Mouse (Mus musculus): ENCODE results near the gene Gm42906. TPM values are rescaled to one million over a fixed set of nuclear protein-coding genes. Genes with fewer than 3 reads are reported as not detected.

The Gm42906 gene
- polyA plus RNA-seq, 1 experiment from 2014 or later = not detected

DNA sequence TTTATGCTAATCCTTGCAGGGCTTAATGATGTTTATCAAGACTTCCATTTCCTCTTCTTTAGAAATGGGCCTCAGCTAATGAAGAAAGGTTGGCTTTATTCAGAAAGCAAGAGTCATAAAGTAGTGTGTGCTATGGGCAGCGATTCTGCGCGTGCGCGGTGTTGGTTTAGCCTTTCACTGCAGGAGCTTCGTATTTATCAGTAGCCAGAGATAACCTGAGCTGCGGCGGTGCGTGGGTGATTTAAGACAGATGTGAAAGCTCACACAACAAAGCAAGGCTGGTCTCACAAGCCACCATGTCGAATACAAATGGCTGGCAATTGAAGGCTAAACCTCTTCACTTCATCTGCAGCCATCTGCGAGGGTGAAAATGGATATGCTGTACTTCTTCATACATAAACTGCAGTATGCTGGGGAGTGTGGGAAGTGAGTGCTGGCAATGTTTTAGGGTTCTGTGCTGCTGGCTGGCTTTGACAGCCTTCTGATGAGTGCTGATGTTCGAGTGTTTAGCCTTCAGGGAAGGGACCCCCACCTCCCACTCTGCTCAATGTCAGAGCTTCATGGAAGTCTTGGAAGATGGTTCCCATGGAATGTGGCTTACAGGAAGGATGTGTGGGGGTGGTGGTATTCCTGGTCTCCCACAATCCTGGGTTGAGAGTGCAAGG lies 371.6 kb downstream of the Gm42906 start:
- WGBS = 74% methylated on average over 12 of the region's 12 CpGs

DNA sequence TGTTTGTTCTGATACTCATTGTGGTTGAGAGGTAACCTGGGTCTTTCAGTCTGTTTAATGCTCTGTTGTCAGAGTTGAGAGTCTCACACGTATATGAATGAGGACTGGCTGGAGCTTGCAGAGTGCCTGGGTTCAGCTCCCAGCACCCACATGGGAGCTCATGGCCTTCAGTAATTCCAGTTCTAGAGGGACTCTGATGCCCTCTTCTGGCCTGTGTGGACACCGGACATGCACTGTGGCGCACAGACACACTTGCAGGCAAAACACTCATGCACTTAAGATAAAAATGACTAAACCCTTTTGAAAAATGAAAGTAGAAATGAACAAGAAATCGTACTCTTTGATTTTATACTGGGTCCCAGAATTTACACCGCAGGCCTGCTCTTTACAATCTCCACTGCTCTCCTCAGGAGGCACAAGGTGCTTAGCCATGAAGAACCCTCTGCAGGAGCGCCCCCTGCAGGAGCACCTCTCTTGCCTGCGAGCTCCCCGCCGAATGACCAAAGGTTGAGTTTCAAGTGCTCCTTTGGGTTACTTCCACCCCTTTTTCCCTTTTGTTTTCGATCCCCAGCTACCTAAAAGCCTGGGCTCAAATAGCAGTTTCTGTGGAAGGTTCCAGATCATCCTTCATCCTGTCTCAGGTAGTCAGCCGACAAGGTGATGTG lies 372.4 kb downstream of the Gm42906 start:
- no peak for ATAC-seq
- Histone ChIP-seq H3K27ac (ENCODE audit: low read length) (peak overlapping the region; percentile 51; the same call in 1 of the 2 replicates), H3K27me3 (ENCODE audit: control insufficient read depth, insufficient read depth, low read depth, low read length) (no peaks in the 10 kb centered on the region), H3K4me2 (ENCODE audit: low read length) (no peak overlapping the region), H3K4me1 (ENCODE audit: control insufficient read depth, insufficient read depth, low read length) (peaks cover 2% of the 10 kb centered on the region; the same call in 1 of the 2 replicates), H3K9ac (ENCODE audit: low read depth, low read length) (no peak overlapping the region), H3K4me3 (ENCODE audit: low read depth, low read length) (no peak overlapping the region), H3K36me3 (ENCODE audit: control insufficient read depth, insufficient read depth, low read length) (no peaks in the 10 kb centered on the region), H3K9me3 (replicated peaks; ENCODE audit: control insufficient read depth, low read length, poor library complexity, severe bottlenecking) (no peaks in the 10 kb centered on the region)
- WGBS = 95% methylated on average over 11 of the region's 11 CpGs

More for the DNA sequence above, 371.6 kb downstream of the Gm42906 start:
- Histone ChIP-seq H3K4me2 (ENCODE audit: low read length) (0 out of 2 replicates have a peak overlapping the region, but pooled peaks have one; percentile 17), H3K27me3 (ENCODE audit: control insufficient read depth, insufficient read depth, low read depth, low read length) (no peaks in the 10 kb centered on the region), H3K9me3 (replicated peaks; ENCODE audit: control insufficient read depth, low read length, poor library complexity, severe bottlenecking) (no peaks in the 10 kb centered on the region), H3K27ac (ENCODE audit: low read length) (peak overlapping the region; percentile 51), H3K4me1 (ENCODE audit: control insufficient read depth, insufficient read depth, low read length) (peaks cover 3% of the 10 kb centered on the region; the same call in 1 of the 2 replicates), H3K36me3 (ENCODE audit: control insufficient read depth, insufficient read depth, low read length) (no peaks in the 10 kb centered on the region), H3K9ac (ENCODE audit: low read depth, low read length) (no peak overlapping the region), H3K4me3 (ENCODE audit: low read depth, low read length) (no peak overlapping the region)
- ATAC-seq = 0 out of 2 replicates have a peak, but pooled peaks have one; percentile 42

DNA sequence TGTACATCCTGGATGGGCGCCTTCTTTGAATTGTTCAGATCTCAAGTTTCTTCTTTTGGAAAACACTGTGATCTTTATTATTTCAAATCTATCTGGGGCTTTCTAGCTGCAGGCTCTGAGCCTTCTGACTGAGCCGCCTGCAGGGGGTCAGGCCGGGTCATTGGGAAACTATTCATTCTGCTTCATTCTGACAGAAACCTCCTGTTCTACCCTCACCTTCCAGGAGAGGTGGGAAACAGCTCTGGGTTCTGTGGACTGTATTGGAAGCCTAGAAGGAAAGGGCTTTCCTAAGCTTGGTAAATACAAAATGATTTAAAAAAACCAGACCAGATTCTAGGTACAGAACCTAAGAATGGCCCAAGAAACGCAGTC lies 373.2 kb downstream of the Gm42906 start:
- Histone ChIP-seq H3K27ac (ENCODE audit: low read length) (no peak overlapping the region), H3K27me3 (ENCODE audit: control insufficient read depth, insufficient read depth, low read depth, low read length) (no peaks in the 10 kb centered on the region), H3K4me2 (ENCODE audit: low read length) (no peak overlapping the region), H3K9ac (ENCODE audit: low read depth, low read length) (no peak overlapping the region), H3K9me3 (replicated peaks; ENCODE audit: control insufficient read depth, low read length, poor library complexity, severe bottlenecking) (no peaks in the 10 kb centered on the region), H3K4me3 (ENCODE audit: low read depth, low read length) (no peak overlapping the region), H3K36me3 (ENCODE audit: control insufficient read depth, insufficient read depth, low read length) (no peaks in the 10 kb centered on the region), H3K4me1 (ENCODE audit: control insufficient read depth, insufficient read depth, low read length) (no peaks in the 10 kb centered on the region)
- 46% methylated on average over 4 of the region's 4 CpGs for WGBS
- no peak for ATAC-seq

- Histone ChIP-seq H3K27me3 (ENCODE audit: control insufficient read depth, insufficient read depth, low read depth, low read length) (no peaks in the 10 kb centered on the region), H3K9me3 (replicated peaks; ENCODE audit: control insufficient read depth, low read length, poor library complexity, severe bottlenecking) (no peaks in the 10 kb centered on the region), H3K4me3 (ENCODE audit: low read depth, low read length) (no peak overlapping the region), H3K4me2 (ENCODE audit: low read length) (no peak overlapping the region), H3K27ac (ENCODE audit: low read length) (no peak overlapping the region), H3K36me3 (ENCODE audit: control insufficient read depth, insufficient read depth, low read length) (no peaks in the 10 kb centered on the region), H3K9ac (ENCODE audit: low read depth, low read length) (no peak overlapping the region), H3K4me1 (ENCODE audit: control insufficient read depth, insufficient read depth, low read length) (no peaks in the 10 kb centered on the region)
- ATAC-seq = no peak
- WGBS = 33% methylated on average over 7 of the region's 7 CpGs
These were observed 373.7 kb downstream of the Gm42906 start for GRCm38 (mm10) chr5:151054100-151054742.

DNA sequence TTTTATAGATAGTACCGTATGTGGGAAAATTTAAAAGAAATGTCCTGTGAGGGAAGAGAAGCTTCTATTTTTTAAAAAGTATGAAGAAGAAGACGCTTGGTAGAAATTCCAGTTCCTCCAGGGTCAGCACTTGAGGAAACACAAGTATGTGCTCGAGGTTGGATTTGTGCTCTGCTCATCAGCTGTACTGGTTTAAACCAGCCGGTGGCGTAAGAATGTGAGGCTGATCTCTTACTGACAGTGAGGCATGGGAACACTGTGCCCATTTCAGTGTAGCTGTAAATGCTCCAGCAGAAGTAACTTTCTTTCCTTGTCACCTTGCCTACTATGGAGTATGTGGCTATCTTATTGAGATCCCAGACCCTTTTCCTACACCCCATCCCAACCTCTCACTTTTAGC lies 374.8 kb downstream of the Gm42906 start:
- Histone ChIP-seq H3K9ac (ENCODE audit: low read depth, low read length) (no peak overlapping the region), H3K4me2 (ENCODE audit: low read length) (no peak overlapping the region), H3K27ac (ENCODE audit: low read length) (no peak overlapping the region), H3K4me3 (ENCODE audit: low read depth, low read length) (no peak overlapping the region), H3K27me3 (ENCODE audit: control insufficient read depth, insufficient read depth, low read depth, low read length) (no peaks in the 10 kb centered on the region), H3K9me3 (replicated peaks; ENCODE audit: control insufficient read depth, low read length, poor library complexity, severe bottlenecking) (no peaks in the 10 kb centered on the region), H3K36me3 (ENCODE audit: control insufficient read depth, insufficient read depth, low read length) (no peaks in the 10 kb centered on the region), H3K4me1 (ENCODE audit: control insufficient read depth, insufficient read depth, low read length) (no peaks in the 10 kb centered on the region)
- WGBS = 95% methylated on average over 5 of the region's 5 CpGs
- ATAC-seq = no peak

- Histone ChIP-seq H3K9ac (ENCODE audit: low read depth, low read length) (no peak overlapping the region), H3K9me3 (replicated peaks; ENCODE audit: control insufficient read depth, low read length, poor library complexity, severe bottlenecking) (no peaks in the 10 kb centered on the region), H3K36me3 (ENCODE audit: control insufficient read depth, insufficient read depth, low read length) (no peaks in the 10 kb centered on the region), H3K27ac (ENCODE audit: low read length) (no peak overlapping the region), H3K4me1 (ENCODE audit: control insufficient read depth, insufficient read depth, low read length) (no peaks in the 10 kb centered on the region), H3K27me3 (ENCODE audit: control insufficient read depth, insufficient read depth, low read depth, low read length) (no peaks in the 10 kb centered on the region), H3K4me2 (ENCODE audit: low read length) (no peak overlapping the region), H3K4me3 (ENCODE audit: low read depth, low read length) (no peak overlapping the region)
- no peak for ATAC-seq
- 95% methylated on average over 8 of the region's 8 CpGs for WGBS
These were observed 375.6 kb downstream of the Gm42906 start for GRCm38 (mm10) chr5:151052331-151052730.

GRCm38 (mm10) chr5:151047488-151047887 lies 380.5 kb downstream of the Gm42906 start:
- H3K27ac ChIP-seq (ENCODE audit: low read length) = no peak overlapping the region
- no peak overlapping the region for H3K4me2 ChIP-seq (ENCODE audit: low read length)
- no peak for ATAC-seq
- no peaks in the 10 kb centered on the region for H3K4me1 ChIP-seq (ENCODE audit: control insufficient read depth, insufficient read depth, low read length)
- no peaks in the 10 kb centered on the region for H3K36me3 ChIP-seq (ENCODE audit: control insufficient read depth, insufficient read depth, low read length)
- H3K27me3 ChIP-seq (ENCODE audit: control insufficient read depth, insufficient read depth, low read depth, low read length) = no peaks in the 10 kb centered on the region
- H3K9me3 ChIP-seq (replicated peaks; ENCODE audit: control insufficient read depth, low read length, poor library complexity, severe bottlenecking) = no peaks in the 10 kb centered on the region
- no peak overlapping the region for H3K4me3 ChIP-seq (ENCODE audit: low read depth, low read length)
- H3K9ac ChIP-seq (ENCODE audit: low read depth, low read length) = no peak overlapping the region
- WGBS = 94% methylated on average over 12 of the region's 12 CpGs

DNA sequence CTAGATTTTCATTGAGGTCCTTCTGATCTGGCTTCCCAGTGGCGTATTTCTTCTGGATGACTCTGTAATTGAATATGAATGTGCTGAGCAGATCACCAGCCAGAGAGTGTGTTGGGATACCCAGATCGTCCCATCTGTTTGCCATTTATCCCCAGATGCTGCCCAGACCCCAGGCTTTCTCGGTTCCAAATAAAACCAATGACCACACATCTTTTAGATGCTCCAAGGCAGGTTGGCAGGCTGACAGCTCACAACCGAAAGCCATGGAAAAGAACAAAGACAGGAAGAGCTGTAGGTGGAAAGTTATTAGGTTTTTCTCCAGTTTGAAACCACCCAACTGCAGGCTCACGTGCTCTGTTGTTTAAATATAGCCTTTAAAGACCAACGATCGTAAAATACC lies 381.0 kb downstream of the Gm42906 start:
- Histone ChIP-seq H3K9ac (ENCODE audit: low read depth, low read length) (no peak overlapping the region), H3K9me3 (replicated peaks; ENCODE audit: control insufficient read depth, low read length, poor library complexity, severe bottlenecking) (no peaks in the 10 kb centered on the region), H3K27me3 (ENCODE audit: control insufficient read depth, insufficient read depth, low read depth, low read length) (no peaks in the 10 kb centered on the region), H3K27ac (ENCODE audit: low read length) (no peak overlapping the region), H3K4me3 (ENCODE audit: low read depth, low read length) (no peak overlapping the region), H3K36me3 (ENCODE audit: control insufficient read depth, insufficient read depth, low read length) (no peaks in the 10 kb centered on the region), H3K4me1 (ENCODE audit: control insufficient read depth, insufficient read depth, low read length) (no peaks in the 10 kb centered on the region), H3K4me2 (ENCODE audit: low read length) (no peak overlapping the region)
- WGBS = 81% methylated on average over 7 of the region's 7 CpGs
- ATAC-seq = no peak

DNA sequence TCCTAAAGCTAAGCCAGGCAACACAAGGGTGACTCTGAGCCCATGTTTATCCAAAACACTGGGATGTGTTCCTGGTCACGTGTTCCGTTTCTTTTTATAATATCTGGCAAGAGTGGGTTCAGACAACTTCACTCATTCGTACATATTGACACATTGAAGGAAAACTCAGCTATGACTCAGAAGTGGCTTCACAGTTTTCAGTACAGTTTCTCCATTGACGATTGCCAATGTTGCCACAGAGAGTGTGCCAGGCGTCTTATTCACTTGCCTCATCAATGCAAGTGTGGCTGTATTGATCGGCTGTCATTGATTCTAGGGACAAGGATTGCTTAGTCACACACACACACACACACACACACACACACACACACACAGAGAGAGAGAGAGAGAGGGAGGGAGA lies 381.8 kb downstream of the Gm42906 start:
- H3K9me3 ChIP-seq (replicated peaks; ENCODE audit: control insufficient read depth, low read length, poor library complexity, severe bottlenecking) = no peaks in the 10 kb centered on the region
- H3K4me3 ChIP-seq (ENCODE audit: low read depth, low read length) = no peak overlapping the region
- H3K27ac ChIP-seq (ENCODE audit: low read length) = no peak overlapping the region
- no peaks in the 10 kb centered on the region for H3K36me3 ChIP-seq (ENCODE audit: control insufficient read depth, insufficient read depth, low read length)
- ATAC-seq = no peak
- H3K9ac ChIP-seq (ENCODE audit: low read depth, low read length) = no peak overlapping the region
- no peak overlapping the region for H3K4me2 ChIP-seq (ENCODE audit: low read length)
- H3K4me1 ChIP-seq (ENCODE audit: control insufficient read depth, insufficient read depth, low read length) = no peaks in the 10 kb centered on the region
- WGBS = 90% methylated on average over 6 of the region's 6 CpGs
- H3K27me3 ChIP-seq (ENCODE audit: control insufficient read depth, insufficient read depth, low read depth, low read length) = no peaks in the 10 kb centered on the region

Data from midbrain, embryonic 16.5 days (tissue).